Mouse (Mus musculus) fat pad, adult 2 months (tissue): ENCODE data around the gene Fbxo11.
"Not testable (repeated sequence)": the region's sequence is repeated elsewhere in the genome, so short reads cannot be mapped to it uniquely, and the experiment has no call there.

ENCODE experiments used
- DNase-seq: peaks from one replicate; pipeline ENCODE4 v3.0.0-alpha.2; 2011; ENCODE audit warnings: low read depth, low spot score; ENCODE audit errors: extremely low read depth

Fbxo11 gene

GRCm38 (mm10) chr17:88014456-88014855 is 50.6 kb downstream of the Fbxo11 start:
- no peak for DNase-seq

DNA sequence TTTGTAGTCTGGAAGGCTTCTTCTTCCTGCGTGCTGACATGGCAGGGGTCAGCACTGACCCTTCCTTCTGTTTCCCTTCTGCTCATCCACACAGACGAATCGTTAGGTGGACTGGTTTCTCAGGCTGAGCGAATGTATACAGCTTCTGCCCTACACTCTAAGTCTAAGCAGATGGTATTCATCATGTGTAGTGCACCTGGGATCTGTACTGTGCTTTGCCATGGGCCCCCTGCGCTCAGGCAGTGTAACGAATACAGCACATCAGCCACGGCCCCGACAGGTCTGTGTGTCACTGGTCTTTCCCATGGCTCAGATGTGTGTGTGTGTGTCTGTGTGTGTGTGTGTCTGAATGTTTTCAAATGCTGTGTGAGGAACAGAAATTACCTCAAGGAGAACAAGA is 58.1 kb downstream of the Fbxo11 start:
- no peak for DNase-seq

DNA sequence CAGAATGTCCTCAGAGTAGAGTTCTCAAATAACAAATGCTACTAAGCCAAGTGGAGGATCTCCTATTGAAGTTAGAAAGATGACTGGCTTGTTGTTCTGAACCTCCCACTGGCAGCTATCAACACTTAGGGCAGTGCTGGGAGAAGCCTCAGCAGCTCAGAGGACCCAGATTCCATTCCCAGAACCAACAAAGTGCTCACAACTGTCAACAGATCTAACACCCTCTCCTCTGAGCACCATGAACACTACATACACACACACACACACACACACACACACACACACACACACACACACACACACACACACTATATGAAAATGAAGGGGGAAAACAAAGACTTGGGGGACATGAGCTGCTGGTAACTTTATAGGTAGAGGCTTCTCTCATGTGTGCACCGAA is 60.2 kb downstream of the Fbxo11 start:
- no peak for DNase-seq

DNA sequence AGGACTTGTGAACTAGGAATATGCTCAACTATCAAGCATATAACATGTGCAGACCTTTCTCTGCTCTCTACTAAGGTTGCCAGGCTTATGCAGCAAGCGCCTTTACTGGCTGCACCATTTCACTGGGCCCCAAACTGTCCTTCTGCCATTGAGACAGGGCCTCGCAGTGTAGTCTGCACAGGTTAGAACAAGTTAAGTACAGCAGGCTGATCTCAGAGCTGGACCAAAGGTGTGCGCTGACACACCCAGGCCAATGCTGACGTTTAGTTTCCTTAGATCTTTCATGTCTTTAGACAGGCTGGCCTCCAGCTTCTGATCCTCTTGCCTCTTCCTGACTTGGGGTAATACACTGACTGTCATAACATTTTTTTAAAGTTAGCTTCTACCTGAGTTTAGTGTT is 67.3 kb downstream of the Fbxo11 start:
- no peak for DNase-seq

DNA sequence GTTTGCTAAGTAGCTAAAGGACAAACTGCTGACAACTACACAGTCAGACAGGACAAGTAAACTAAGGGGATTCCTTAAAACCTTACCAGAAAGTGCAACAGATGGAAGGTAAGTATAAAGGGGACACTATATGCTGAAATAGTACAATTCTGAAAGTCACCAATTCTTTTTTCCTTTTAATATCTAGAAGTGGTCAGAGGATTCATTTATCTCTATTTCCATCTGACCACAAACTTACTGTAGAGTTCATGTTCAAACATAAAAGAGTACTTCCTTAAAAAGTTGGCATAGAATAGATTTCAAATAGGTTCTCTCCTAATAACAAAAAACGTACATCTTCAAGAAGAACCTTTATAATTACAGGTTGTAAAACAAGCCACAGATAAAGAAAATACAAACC is 71.8 kb downstream of the Fbxo11 start:
- DNase-seq = no peak

DNA sequence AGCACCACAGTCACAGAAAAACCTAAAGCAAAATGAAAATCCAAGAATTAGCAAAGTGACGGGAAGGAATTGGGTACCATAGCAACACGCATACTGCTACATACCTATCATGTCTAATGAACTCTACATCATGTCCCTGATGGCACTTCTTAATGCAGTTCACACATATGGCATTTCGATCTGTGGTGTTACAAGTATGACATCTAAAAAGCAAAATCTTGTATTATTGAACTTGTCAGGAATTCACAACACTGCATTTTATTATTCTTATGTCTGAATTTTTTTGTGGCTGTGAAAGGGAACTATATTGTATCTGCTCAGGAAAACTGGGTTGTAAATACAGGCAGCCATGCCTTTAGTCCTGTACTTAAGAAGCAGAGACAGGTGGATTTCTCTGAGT is 72.9 kb downstream of the Fbxo11 start:
- no peak for DNase-seq

- no peak for DNase-seq
These were observed 77.6 kb downstream of the Fbxo11 start for GRCm38 (mm10) chr17:87987507-87987906.

- DNase-seq = no peak
These were observed 79.2 kb downstream of the Fbxo11 start for GRCm38 (mm10) chr17:87985916-87986315.

GRCm38 (mm10) chr17:87984440-87985214 is 80.5 kb downstream of the Fbxo11 start:
- DNase-seq = no peak

- no peak for DNase-seq
These were observed 81.8 kb downstream of the Fbxo11 start for GRCm38 (mm10) chr17:87983313-87983712.

- DNase-seq = no peak
These were observed 83.0 kb downstream of the Fbxo11 start for GRCm38 (mm10) chr17:87982112-87982511.

DNA sequence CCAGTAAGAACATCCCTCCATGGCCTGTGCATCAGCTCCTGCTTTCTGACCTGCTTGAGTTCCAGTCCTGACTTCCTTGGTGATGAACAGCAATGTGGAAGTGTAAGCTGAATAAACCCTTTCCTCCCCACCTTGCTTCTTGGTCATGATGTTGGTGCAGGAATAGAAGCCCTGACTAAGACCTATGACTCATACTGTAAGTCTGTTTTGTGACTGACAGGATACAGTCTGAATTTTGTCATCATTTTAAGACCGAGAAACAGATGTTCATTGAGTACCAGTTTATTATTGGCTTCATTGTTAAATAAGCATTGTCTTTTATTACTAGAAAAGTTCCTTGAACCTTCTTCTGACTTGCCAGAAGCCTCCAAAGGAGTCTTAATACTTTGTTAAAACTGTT is 85.4 kb downstream of the Fbxo11 start:
- not testable (repeated sequence) for DNase-seq

GRCm38 (mm10) chr17:87976927-87977326 is 88.2 kb downstream of the Fbxo11 start:
- not testable (repeated sequence) for DNase-seq

- DNase-seq = no peak
These were observed 88.8 kb downstream of the Fbxo11 start for GRCm38 (mm10) chr17:87976154-87976806.

DNA sequence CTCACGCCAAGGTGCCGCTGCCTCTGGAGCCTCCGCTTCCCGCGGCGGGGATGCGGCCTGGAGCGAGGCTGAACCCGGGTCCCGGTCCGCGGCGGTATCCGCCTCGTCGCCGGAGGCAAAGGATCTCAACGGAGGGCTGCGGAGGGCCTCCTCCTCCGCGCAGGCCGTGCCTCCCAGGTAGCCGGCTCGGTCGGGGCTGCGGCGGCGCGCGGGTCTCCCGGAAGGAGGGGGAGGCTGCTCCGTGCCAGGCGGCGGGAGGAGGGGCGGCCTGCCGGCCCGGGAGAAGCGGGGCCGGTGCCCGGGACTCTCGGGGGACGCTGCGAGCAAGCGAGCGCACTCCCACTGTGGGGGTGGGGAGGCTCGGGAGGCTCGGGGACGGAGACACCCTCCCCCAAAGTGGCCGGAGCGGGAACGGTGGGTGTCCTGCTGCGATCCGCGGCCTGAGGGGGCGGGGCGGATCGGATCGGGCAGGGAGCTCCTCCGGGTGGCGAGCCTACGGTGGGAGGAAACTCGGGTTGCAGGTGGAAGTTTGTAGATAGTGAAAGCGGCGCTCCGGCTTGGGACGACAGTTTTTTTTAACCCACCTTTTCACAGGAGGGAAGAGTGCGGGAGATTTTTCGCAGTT is 89.8 kb downstream of the Fbxo11 start:
- no peak for DNase-seq

GRCm38 (mm10) chr17:87974629-87975228 is 90.4 kb downstream of the Fbxo11 start, which contains the start of gene Msh6:
Gene Msh6, plus strand, starts transcription at chr17:87975062.
- no peak for DNase-seq

GRCm38 (mm10) chr17:87973261-87974167 is 91.6 kb downstream of the Fbxo11 start:
- no peak for DNase-seq

GRCm38 (mm10) chr17:87972856-87973255 is 92.2 kb downstream of the Fbxo11 start:
- DNase-seq = no peak

- not testable (repeated sequence) for DNase-seq
These were observed 93.1 kb downstream of the Fbxo11 start for GRCm38 (mm10) chr17:87971696-87972591.
